Comparison of ENCODE assay signal across 10 mouse cellular contexts in the genomic region with DNA sequence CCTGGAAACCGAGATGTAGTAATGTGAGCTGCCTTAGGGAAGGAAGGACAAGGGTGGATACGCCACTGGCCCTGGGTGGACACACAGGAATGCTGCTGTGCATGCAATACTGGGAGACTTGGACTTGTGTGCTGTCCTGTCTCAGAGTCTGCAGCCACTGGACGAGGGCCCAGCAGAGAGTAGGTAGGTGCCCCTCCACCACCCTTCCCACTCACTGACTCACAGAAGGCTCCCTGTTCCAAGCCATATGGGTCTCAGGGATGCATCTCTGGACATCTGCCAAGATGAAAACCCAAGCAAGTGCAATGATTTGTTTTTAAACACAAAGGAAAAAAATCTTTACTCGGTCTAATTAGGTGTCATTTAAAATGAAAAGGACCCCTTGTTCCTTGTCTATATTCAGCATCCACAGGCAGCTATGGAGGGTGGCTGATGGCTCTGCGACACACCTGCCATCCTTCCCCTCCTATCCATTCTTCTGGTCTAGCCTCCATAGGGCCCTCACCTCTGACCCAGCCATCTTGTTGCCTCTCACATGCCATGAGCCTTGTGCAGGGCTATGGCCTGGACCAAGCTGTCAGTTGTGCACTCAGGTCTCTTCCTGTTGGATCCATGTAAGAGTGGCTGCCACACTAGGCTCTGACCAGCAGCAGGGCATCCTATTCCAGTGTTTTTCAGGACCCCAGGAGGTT. TPM values are rescaled to one million over a fixed set of nuclear protein-coding genes. Genes with fewer than 3 reads are reported as not detected.
DNase-seq lines count a peak whose midpoint lies in the region; ATAC-seq lines count a peak whose summit lies in the region.
"Had no signal": no experiment of that assay in that cellular context is flagged by ENCODE, and none has a peak within 500 bp of the region (broad histone marks: within the 10 kb centered on the region; RNA-seq: fewer than 3 reads in every experiment).

No protein-coding gene starts in this region.

- H3K4me1 ChIP-seq in forebrain, embryonic 11.5 days (replicated peaks; ENCODE audit: control insufficient read depth, insufficient read depth, low read length), result peaks cover 5% of the 10 kb centered on the region; the same call in 1 of the 2 replicates
- peaks cover 42% of the 10 kb centered on the region for H3K4me1 ChIP-seq in forebrain, embryonic 16.5 days (replicated peaks; ENCODE audit: control insufficient read depth, insufficient read depth, low read length)

- H3K4me3 ChIP-seq in forebrain, embryonic 11.5 days (ENCODE audit: low read depth, low read length), result no peak overlapping the region
- H3K4me3 ChIP-seq in forebrain, embryonic 16.5 days (replicated peaks; ENCODE audit: low read length), result no peak overlapping the region
- H3K4me3 ChIP-seq: erythroblast, embryonic 14.5 days; neural tube, embryonic 12.5 days had no signal

- H3K27ac ChIP-seq in forebrain, embryonic 11.5 days (ENCODE audit: low read depth, low read length), result no peak overlapping the region
- no peak overlapping the region; the same call in 1 of the 2 replicates for H3K27ac ChIP-seq in forebrain, embryonic 16.5 days (ENCODE audit: low read length)
- H3K27ac ChIP-seq: neural tube, embryonic 12.5 days had no signal

- H3K9ac ChIP-seq in forebrain, embryonic 11.5 days (ENCODE audit: low read length), result no peak overlapping the region
- H3K9ac ChIP-seq in forebrain, embryonic 16.5 days (replicated peaks; ENCODE audit: low read depth, low read length), result no peak overlapping the region
- H3K9ac ChIP-seq: neural tube, embryonic 12.5 days had no signal

- ATAC-seq in forebrain, embryonic 11.5 days (replicated peaks; ENCODE audit: low FRiP score), result no peak
- no peak for ATAC-seq in forebrain, embryonic 16.5 days

- no peaks in the 10 kb centered on the region for H3K36me3 ChIP-seq in forebrain, embryonic 11.5 days (ENCODE audit: control insufficient read depth, insufficient read depth, low read length)
- no peaks in the 10 kb centered on the region for H3K36me3 ChIP-seq in forebrain, embryonic 16.5 days (ENCODE audit: control insufficient read depth, insufficient read depth)
- H3K36me3 ChIP-seq: neural tube, embryonic 12.5 days had no signal

- peaks cover 3% of the 10 kb centered on the region; the same call in 1 of the 2 replicates for H3K27me3 ChIP-seq in forebrain, embryonic 11.5 days (ENCODE audit: control insufficient read depth, insufficient read depth, low read length)
- peaks cover under 1% of the 10 kb centered on the region for H3K27me3 ChIP-seq in forebrain, embryonic 16.5 days (replicated peaks; ENCODE audit: control insufficient read depth, insufficient read depth, low read length)

- 81% methylated on average over 5 of the region's 5 CpGs for WGBS in forebrain, embryonic 11.5 days
- WGBS in forebrain, embryonic 16.5 days, result 50% methylated on average over 5 of the region's 5 CpGs

- peak; percentile 37 for DNase-seq in forebrain, embryonic 11.5 days (ENCODE audit: low spot score)
- DNase-seq in layer of hippocampus, adult 18-20 months (ENCODE audit: low spot score in 2 of 2), result peak; percentile 77 to 87
- DNase-seq in layer of hippocampus, postnatal 25 days (ENCODE audit: extremely low spot score in 1 of 2, low spot score in 1 of 2), result no peak
- peak; percentile 66 to 70 for DNase-seq in cerebellum, postnatal 10 days
- peak; percentile 74 to 76 for DNase-seq in left cerebral cortex, postnatal 36 days (ENCODE audit: low spot score in 2 of 2)
- no peak for DNase-seq in urinary bladder, postnatal 10 days (ENCODE audit: low spot score)
- DNase-seq in urinary bladder, adult 2 months (ENCODE audit: low spot score), result no peak

- intact Hi-C loops in left cerebral cortex, postnatal 36 days (cut with DNase I), result no loop called here

- no peaks in the 10 kb centered on the region for H3K9me3 ChIP-seq in forebrain, embryonic 11.5 days (ENCODE audit: control insufficient read depth, low read length)
- H3K9me3 ChIP-seq in forebrain, embryonic 16.5 days (ENCODE audit: control insufficient read depth, low read length), result no peaks in the 10 kb centered on the region
- H3K9me3 ChIP-seq: neural tube, embryonic 12.5 days had no signal

- H3K4me2 ChIP-seq in forebrain, embryonic 11.5 days (ENCODE audit: low read depth, low read length, severe bottlenecking), result no peak overlapping the region
- no peak overlapping the region for H3K4me2 ChIP-seq in forebrain, embryonic 16.5 days (ENCODE audit: low read length)
- H3K4me2 ChIP-seq: neural tube, embryonic 12.5 days had no signal

RNA-seq across cellular contexts. Expression of gene Rasgef1a, which starts 59.2 kb away (rescaled TPM):
- polyA plus RNA-seq in forebrain, embryonic 11.5 days (2014; fragmentation: Nextera tagmentation; extraction: Ambion mirVana), result 0.13 and 0.20 TPM in 2 replicates
- 4.0 and 7.0 TPM in 2 replicates for polyA plus RNA-seq in forebrain, embryonic 16.5 days (2015; fragmentation: Nextera tagmentation; extraction: Ambion mirVana)
- 100 to 1,000 TPM; 235 to 240 TPM for total RNA-seq in layer of hippocampus, adult 18-20 months (2021)
- 100 to 1,000 TPM; 198 to 206 TPM for total RNA-seq in layer of hippocampus, postnatal 25 days (2021)
- total RNA-seq in left cerebral cortex, postnatal 36 days (2021), result 100 to 1,000 TPM; 208 to 212 TPM
- polyA plus RNA-seq in urinary bladder, adult 2 months (2012; rRNA removed), result 1.0 and 1.1 TPM in 2 replicates
- polyA plus RNA-seq: erythroblast, embryonic 14.5 days had no signal

Comparison
In these comparisons a context has a peak if more than half of its experiments do, and no peak if none do; other contexts are left out.
1. DNase-seq: peak in forebrain, embryonic 11.5 days (single experiment), layer of hippocampus, adult 18-20 months (2 of 2), cerebellum, postnatal 10 days (2 of 2) and left cerebral cortex, postnatal 36 days (2 of 2); none in layer of hippocampus, postnatal 25 days (0 of 2), urinary bladder, postnatal 10 days (single experiment) and urinary bladder, adult 2 months (single experiment).